9 mouse cellular contexts compared by ENCODE assay signal in genomic region chr11:67456029-67456428, GRCm38 (mm10). TPM values are rescaled to one million over a fixed set of nuclear protein-coding genes. Genes with fewer than 3 reads are reported as not detected.
A peak's percentile ranks its signal among the peaks of the same experiment; 100 is the strongest.
DNase-seq lines count a peak whose midpoint lies in the region; ATAC-seq lines count a peak whose summit lies in the region.
"Had no signal": no experiment of that assay in that cellular context is flagged by ENCODE, and none has a peak within 500 bp of the region (broad histone marks: within the 10 kb centered on the region; RNA-seq: fewer than 3 reads in every experiment).

No protein-coding gene starts in this region.

- WGBS in heart, embryonic 15.5 days: 25% methylated on average over 7 of the region's 7 CpGs
- WGBS in liver, embryonic 12.5 days (ENCODE audit: insufficient replicate concordance): 34% methylated on average over 7 of the region's 7 CpGs
- 13% methylated on average over 7 of the region's 7 CpGs for WGBS in stomach, embryonic 14.5 days

- no peak for ATAC-seq in heart, embryonic 15.5 days (replicated peaks; ENCODE audit: insufficient number of reproducible peaks, insufficient read depth, low FRiP score, low read depth)
- no peak for ATAC-seq in liver, embryonic 12.5 days
- no peak for ATAC-seq in stomach, embryonic 14.5 days (ENCODE audit: insufficient number of reproducible peaks, insufficient read depth, low FRiP score, low read depth)

- peak overlapping the region; percentile 99 for H3K4me2 ChIP-seq in heart, embryonic 15.5 days
- peak overlapping the region; percentile 82 for H3K4me2 ChIP-seq in liver, embryonic 12.5 days
- peak overlapping the region; percentile 96 for H3K4me2 ChIP-seq in stomach, embryonic 14.5 days (replicated peaks; ENCODE audit: low read depth, low read length)

- H3K4me1 ChIP-seq in heart, embryonic 15.5 days (replicated peaks): peaks cover 29% of the 10 kb centered on the region
- peaks cover 9% of the 10 kb centered on the region; the same call in 1 of the 2 replicates for H3K4me1 ChIP-seq in liver, embryonic 12.5 days
- peaks cover 7% of the 10 kb centered on the region; the same call in 1 of the 2 replicates for H3K4me1 ChIP-seq in stomach, embryonic 14.5 days (ENCODE audit: control insufficient read depth, insufficient read depth, low read length)

- H3K4me3 ChIP-seq in heart, embryonic 15.5 days: peak overlapping the region; percentile 90
- H3K4me3 ChIP-seq in liver, embryonic 12.5 days: peak overlapping the region; percentile 60
- H3K4me3 ChIP-seq in stomach, embryonic 14.5 days (ENCODE audit: low read depth, low read length): peak overlapping the region; percentile 76

- H3K27me3 ChIP-seq in heart, embryonic 15.5 days: 0 out of 2 replicates have a peak, but pooled peaks cover 7% of the 10 kb centered on the region
- H3K27me3 ChIP-seq in liver, embryonic 12.5 days (replicated peaks): peaks cover 62% of the 10 kb centered on the region
- H3K27me3 ChIP-seq in stomach, embryonic 14.5 days (ENCODE audit: control insufficient read depth, insufficient read depth, low read length): no peaks in the 10 kb centered on the region

- no peaks in the 10 kb centered on the region for H3K9me3 ChIP-seq in heart, embryonic 15.5 days (replicated peaks)
- H3K9me3 ChIP-seq in liver, embryonic 12.5 days (replicated peaks): no peaks in the 10 kb centered on the region
- H3K9me3 ChIP-seq in stomach, embryonic 14.5 days (ENCODE audit: control insufficient read depth, low read depth, low read length): no peaks in the 10 kb centered on the region

- no peak overlapping the region for H3K27ac ChIP-seq in heart, embryonic 15.5 days
- H3K27ac ChIP-seq in liver, embryonic 12.5 days: no peak overlapping the region
- H3K27ac ChIP-seq in stomach, embryonic 14.5 days (ENCODE audit: low read length): no peak overlapping the region

- no peaks in the 10 kb centered on the region for H3K36me3 ChIP-seq in heart, embryonic 15.5 days
- no peaks in the 10 kb centered on the region for H3K36me3 ChIP-seq in liver, embryonic 12.5 days
- H3K36me3 ChIP-seq in stomach, embryonic 14.5 days (ENCODE audit: control insufficient read depth, insufficient read depth, low read length): no peaks in the 10 kb centered on the region

- intact Hi-C loops in left cerebral cortex, postnatal 36 days (cut with DNase I): loop anchor here (5.0 to 10.0 kb wide), 2 partner anchors 146 to 341 kb away; no protein-coding TSS in a partner anchor

- peak overlapping the region; percentile 76 for H3K9ac ChIP-seq in heart, embryonic 15.5 days
- H3K9ac ChIP-seq in liver, embryonic 12.5 days: no peak overlapping the region
- H3K9ac ChIP-seq in stomach, embryonic 14.5 days (replicated peaks; ENCODE audit: low read depth, low read length): peak overlapping the region; percentile 61; the same call in 1 of the 2 replicates

- DNase-seq in cerebellum, postnatal 10 days: peak; percentile 21 to 26
- no peak for DNase-seq in cerebellum, postnatal 4 days (ENCODE audit: low spot score in 2 of 2)
- peak; percentile 44 for DNase-seq in adrenal gland, postnatal 14 days
- DNase-seq in gastrocnemius, adult 8-10 months (ENCODE audit: low spot score in 2 of 2): no peak
- DNase-seq in left cerebral cortex, postnatal 36 days (ENCODE audit: low spot score in 2 of 2): no peak

RNA-seq across cellular contexts. Expression of gene Gas7, which starts 0.8 kb away (rescaled TPM):
- 23.3 and 28.8 TPM in 2 replicates for total RNA-seq in adrenal gland, postnatal 14 days (2021)
- 8.2 and 9.4 TPM in 2 replicates for polyA plus RNA-seq in heart, embryonic 15.5 days (2015; fragmentation: Nextera tagmentation; extraction: Ambion mirVana)
- 1.8 and 2.1 TPM in 2 replicates for polyA plus RNA-seq in liver, embryonic 12.5 days (2016; fragmentation: Nextera tagmentation; extraction: Ambion mirVana)
- 15.2 and 15.6 TPM in 2 replicates for polyA plus RNA-seq in stomach, embryonic 14.5 days (2014; fragmentation: Nextera tagmentation; extraction: Ambion mirVana)
- 1 to 10 TPM; 4.2 to 7.8 (median 5.1) TPM for total RNA-seq in gastrocnemius, adult 8-10 months (2022)
- 100 to 1,000 TPM; 563 to 580 TPM for total RNA-seq in left cerebral cortex, postnatal 36 days (2021)
- polyA plus RNA-seq: C2C12 had no signal

Comparison
In these comparisons a context has a peak if more than half of its experiments do, and no peak if none do; other contexts are left out.
1. DNase-seq: peak in cerebellum, postnatal 10 days (2 of 2) and adrenal gland, postnatal 14 days (single experiment); none in cerebellum, postnatal 4 days (0 of 2), gastrocnemius, adult 8-10 months (0 of 2) and left cerebral cortex, postnatal 36 days (0 of 2).
2. RNA of gene Gas7, which starts 0.8 kb away (total RNA-seq): 563 to 580 TPM in left cerebral cortex, postnatal 36 days; 23.3 to 28.8 TPM in adrenal gland, postnatal 14 days and 4.2 to 7.8 TPM in gastrocnemius, adult 8-10 months; every median in the first group is over 10 times any median in the second.
3. Peak in every context shown above with its lines, with median percentiles within 50 percentile points of each other: H3K4me2 ChIP-seq and H3K4me3 ChIP-seq.